Mouse (Mus musculus): ENCODE measurements around the gene Srsf1. TPM values are rescaled to one million over a fixed set of nuclear protein-coding genes. Genes with fewer than 3 reads are reported as not detected.

The Srsf1 gene
- polyA plus RNA-seq, 1 experiment from 2014 or later, result 279 TPM

DNA sequence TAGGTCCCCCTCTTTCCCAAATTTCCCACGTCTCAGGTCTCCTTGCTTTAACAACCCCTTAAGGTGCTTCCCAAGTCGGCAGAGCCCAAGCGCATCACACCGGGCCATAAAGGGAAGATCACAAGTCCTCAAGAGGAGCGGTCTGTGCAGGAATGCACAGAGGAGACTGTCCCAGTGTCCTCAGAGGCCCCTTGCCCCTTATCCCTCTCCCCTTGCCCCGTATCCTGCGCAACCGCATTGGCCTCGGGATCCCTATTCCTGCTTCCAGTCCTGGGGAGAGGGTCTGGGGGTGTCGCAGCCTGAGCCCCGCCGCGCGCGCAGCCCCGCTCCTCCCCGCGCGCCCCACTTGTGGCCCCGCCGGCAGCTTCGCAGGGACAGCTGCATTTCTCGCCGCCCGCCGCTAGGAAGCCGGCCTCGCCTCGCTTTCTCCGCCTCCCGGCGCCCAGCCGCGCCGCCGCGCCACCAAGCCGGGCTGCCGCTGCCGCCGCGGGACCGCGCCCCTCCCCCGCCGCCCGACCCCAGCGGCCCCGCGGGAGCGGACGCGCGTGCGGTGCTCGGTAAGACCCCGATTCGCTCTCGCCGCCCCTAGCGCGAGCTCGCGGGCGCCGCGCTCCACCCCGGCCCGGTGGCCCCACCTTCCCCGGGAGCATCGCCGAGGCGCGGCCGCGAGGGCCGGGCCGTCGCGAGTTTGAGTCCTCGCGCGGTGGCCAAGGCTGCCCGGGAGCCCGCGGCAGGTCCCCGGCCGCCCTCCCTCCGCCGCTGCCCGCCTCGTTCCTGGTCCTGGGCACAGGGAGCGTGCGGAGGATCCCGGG, 51.8 kb downstream of the Srsf1 start:
- under 1% methylated on average over 84 of the region's 95 CpGs for WGBS
- peak overlapping the region; percentile 87 for H3K27ac ChIP-seq (replicated peaks)
- ATAC-seq (ENCODE audit: insufficient number of reproducible peaks, low FRiP score, low TSS enrichment, low read depth), result peak; percentile 67
- H3K27me3 ChIP-seq, result no peaks in the 10 kb centered on the region
- no peaks in the 10 kb centered on the region for H3K36me3 ChIP-seq
- peak overlapping the region; percentile 70 for H3K4me2 ChIP-seq (replicated peaks)
- H3K4me3 ChIP-seq (replicated peaks), result peak overlapping the region; percentile 77
- H3K9ac ChIP-seq, result peak overlapping the region; percentile 95
- H3K9me3 ChIP-seq (replicated peaks), result no peaks in the 10 kb centered on the region
- peaks cover 39% of the 10 kb centered on the region for H3K4me1 ChIP-seq

DNA sequence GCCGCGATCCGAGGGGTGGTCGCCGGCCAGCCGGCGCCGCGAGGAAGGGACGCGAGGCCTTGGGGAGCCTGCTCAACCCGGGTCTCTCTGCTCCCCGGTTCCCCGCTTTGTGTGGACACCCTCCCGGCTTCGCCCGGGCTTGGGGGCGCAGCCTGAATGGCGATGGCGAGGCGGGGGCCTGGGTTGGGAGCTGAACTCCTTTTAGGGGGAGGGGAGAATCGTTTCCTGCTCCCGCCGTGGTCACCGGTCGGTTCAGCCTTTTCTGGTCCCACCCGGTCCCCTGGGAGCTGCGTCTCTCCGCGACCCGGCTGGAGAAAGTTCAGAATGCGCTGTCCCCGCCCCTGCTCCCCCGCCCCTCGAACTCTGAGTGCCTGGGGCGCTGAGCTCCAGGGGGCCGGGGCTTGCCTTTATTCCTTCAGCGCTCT, 52.4 kb downstream of the Srsf1 start:
- WGBS, result under 1% methylated on average over 35 of the region's 38 CpGs
- Histone ChIP-seq H3K9me3 (replicated peaks) (no peaks in the 10 kb centered on the region), H3K4me1 (peaks cover 44% of the 10 kb centered on the region), H3K4me3 (replicated peaks) (peak overlapping the region; percentile 77), H3K9ac (peak overlapping the region; percentile 95), H3K4me2 (replicated peaks) (peak overlapping the region; percentile 70), H3K36me3 (no peaks in the 10 kb centered on the region), H3K27ac (replicated peaks) (peak overlapping the region; percentile 87), H3K27me3 (no peaks in the 10 kb centered on the region)
- peak; percentile 36; the same call in 1 of the 2 replicates for ATAC-seq (ENCODE audit: insufficient number of reproducible peaks, low FRiP score, low TSS enrichment, low read depth)

DNA sequence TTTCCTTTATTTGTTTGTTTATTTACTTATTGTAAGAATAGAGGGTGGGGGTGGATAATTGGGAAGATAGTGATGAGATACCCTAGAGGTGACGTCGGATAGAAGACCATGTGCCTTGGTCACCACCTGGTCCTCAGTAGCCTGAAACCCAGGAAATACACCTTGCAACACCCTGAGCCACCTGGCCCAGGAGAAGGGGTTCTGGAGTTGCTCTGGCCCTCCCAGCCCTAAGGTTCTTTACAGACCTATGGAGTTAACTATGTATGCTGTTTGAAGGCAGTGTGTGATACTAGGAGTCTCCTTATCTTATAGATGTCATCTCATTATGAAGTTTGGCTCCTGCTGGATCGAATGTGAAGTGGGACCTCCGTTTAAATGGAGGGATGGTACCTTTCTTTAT, 53.0 kb downstream of the Srsf1 start:
- no peak for ATAC-seq (ENCODE audit: insufficient number of reproducible peaks, low FRiP score, low TSS enrichment, low read depth)
- Histone ChIP-seq H3K36me3 (no peaks in the 10 kb centered on the region), H3K4me2 (replicated peaks) (peak overlapping the region; percentile 70), H3K27ac (replicated peaks) (peak overlapping the region; percentile 87), H3K4me3 (replicated peaks) (peak overlapping the region; percentile 77), H3K27me3 (no peaks in the 10 kb centered on the region), H3K4me1 (peaks cover 44% of the 10 kb centered on the region), H3K9ac (no peak overlapping the region), H3K9me3 (replicated peaks) (no peaks in the 10 kb centered on the region)
- 40% methylated on average over 4 of the region's 4 CpGs for WGBS

Other genes with a start within 250 kb of the Srsf1 start
- 0.21 and 0.29 TPM in 2 replicates for gene Lpo, start 219.1 kb upstream of the Srsf1 start, polyA plus RNA-seq (2015; fragmentation: Nextera tagmentation; extraction: Ambion mirVana)
- gene Mks1, start 194.2 kb upstream of the Srsf1 start, polyA plus RNA-seq (2015; fragmentation: Nextera tagmentation; extraction: Ambion mirVana), result 17.1 and 18.8 TPM in 2 replicates
- gene Epx, start 171.8 kb upstream of the Srsf1 start, polyA plus RNA-seq (2015; fragmentation: Nextera tagmentation; extraction: Ambion mirVana), result 0.07 TPM in 1 of 2 replicates, not detected in the other
- not detected in 2 replicates for gene Olfr462, start 155.1 kb upstream of the Srsf1 start, polyA plus RNA-seq (2015; fragmentation: Nextera tagmentation; extraction: Ambion mirVana)
- gene Olfr463, start 150.0 kb upstream of the Srsf1 start, polyA plus RNA-seq (2015; fragmentation: Nextera tagmentation; extraction: Ambion mirVana), result not detected in 2 replicates
- 0.11 and 0.24 TPM in 2 replicates for gene Olfr464, start 126.4 kb upstream of the Srsf1 start, polyA plus RNA-seq (2015; fragmentation: Nextera tagmentation; extraction: Ambion mirVana)
- gene Dynll2, start 59.8 kb upstream of the Srsf1 start, polyA plus RNA-seq (2015; fragmentation: Nextera tagmentation; extraction: Ambion mirVana), result 19.5 and 22.4 TPM in 2 replicates
- gene Vezf1, start 20.9 kb downstream of the Srsf1 start, polyA plus RNA-seq (2015; fragmentation: Nextera tagmentation; extraction: Ambion mirVana), result 37.5 and 39.6 TPM in 2 replicates
- gene Cuedc1, start 50.7 kb downstream of the Srsf1 start, polyA plus RNA-seq (2015; fragmentation: Nextera tagmentation; extraction: Ambion mirVana), result 35.4 and 38.7 TPM in 2 replicates
- 58.4 and 61.6 TPM in 2 replicates for gene Mrps23, start 157.0 kb downstream of the Srsf1 start, polyA plus RNA-seq (2015; fragmentation: Nextera tagmentation; extraction: Ambion mirVana)
- not detected in 2 replicates for gene Ccdc182, start 246.7 kb downstream of the Srsf1 start, polyA plus RNA-seq (2015; fragmentation: Nextera tagmentation; extraction: Ambion mirVana)